8 mouse cellular contexts compared by ENCODE assay signal in genomic region chr19:45081279-45081678, GRCm38 (mm10). TPM values are rescaled to one million over a fixed set of nuclear protein-coding genes. Genes with fewer than 3 reads are reported as not detected.
DNase-seq lines count a peak whose midpoint lies in the region; ATAC-seq and TF ChIP-seq lines count a peak whose summit lies in the region.

No protein-coding gene starts in this region.

- no peaks in the 10 kb centered on the region for H3K9me3 ChIP-seq in heart, embryonic 10.5 days
- H3K9me3 ChIP-seq in kidney, embryonic 16.5 days (ENCODE audit: low read length) = no peaks in the 10 kb centered on the region
- no peaks in the 10 kb centered on the region for H3K9me3 ChIP-seq in lung, embryonic 15.5 days

- no peaks in the 10 kb centered on the region for H3K79me3 ChIP-seq in C2C12 (ENCODE audit: low read depth)

- H3K4me2 ChIP-seq in kidney, embryonic 16.5 days (replicated peaks; ENCODE audit: low read depth, low read length) = peak overlapping the region; percentile 62
- H3K4me2 ChIP-seq in lung, embryonic 15.5 days = peak overlapping the region; percentile 77

- peak; percentile 82 for DNase-seq in embryo, embryonic 11 days
- no peak for DNase-seq in heart, embryonic 10.5 days (ENCODE audit: low spot score)
- peak; percentile 59 for DNase-seq in urinary bladder, adult 2 months (ENCODE audit: low spot score)

- H3K36me3 ChIP-seq in C2C12 (ENCODE audit: control insufficient read depth, insufficient read depth) = no peaks in the 10 kb centered on the region
- H3K36me3 ChIP-seq in heart, embryonic 10.5 days = no peaks in the 10 kb centered on the region
- H3K36me3 ChIP-seq in kidney, embryonic 16.5 days (ENCODE audit: insufficient read depth, low read length) = no peaks in the 10 kb centered on the region
- no peaks in the 10 kb centered on the region for H3K36me3 ChIP-seq in lung, embryonic 15.5 days

- peak; percentile 68 for TF ChIP-seq CTCF in C2C12 (IDR thresholded peaks at IDR 0.05; ENCODE audit: control insufficient read depth, insufficient read depth, insufficient read length)
- peak; percentile 78 for TF ChIP-seq CTCF in olfactory bulb, adult 2 months (IDR thresholded peaks at IDR 0.05; ENCODE audit: insufficient read depth, low read depth, low read length)

- no peak overlapping the region for H3K27ac ChIP-seq in heart, embryonic 10.5 days
- H3K27ac ChIP-seq in kidney, embryonic 16.5 days (ENCODE audit: low read length) = no peak overlapping the region
- H3K27ac ChIP-seq in lung, embryonic 15.5 days = no peak overlapping the region
- no peak overlapping the region for H3K27ac ChIP-seq in olfactory bulb, adult 2 months (ENCODE audit: insufficient read depth, low read depth, low read length)

- H3K9ac ChIP-seq in kidney, embryonic 16.5 days (replicated peaks; ENCODE audit: low read length) = no peak overlapping the region
- no peak overlapping the region for H3K9ac ChIP-seq in lung, embryonic 15.5 days

- no peak overlapping the region for H3K4me3 ChIP-seq in C2C12 (ENCODE audit: insufficient read depth, poor library complexity, severe bottlenecking)
- H3K4me3 ChIP-seq in heart, embryonic 10.5 days = peak overlapping the region; percentile 55; the same call in 1 of the 2 replicates
- H3K4me3 ChIP-seq in kidney, embryonic 16.5 days (ENCODE audit: low read length) = peak overlapping the region; percentile 27; the same call in 1 of the 2 replicates
- peak overlapping the region; percentile 36; the same call in 1 of the 2 replicates for H3K4me3 ChIP-seq in lung, embryonic 15.5 days
- no peak overlapping the region for H3K4me3 ChIP-seq in olfactory bulb, adult 2 months (ENCODE audit: insufficient read depth, low read depth, low read length)

- H3ac ChIP-seq in C2C12 (ENCODE audit: control insufficient read depth, insufficient read length, low read depth) = no peak overlapping the region

- TF ChIP-seq POLR2A in olfactory bulb, adult 2 months (IDR thresholded peaks at IDR 0.05; ENCODE audit: insufficient read depth, low read depth, low read length) = no peak

- H3K4me1 ChIP-seq in heart, embryonic 10.5 days = peaks cover 64% of the 10 kb centered on the region
- H3K4me1 ChIP-seq in kidney, embryonic 16.5 days (ENCODE audit: insufficient read depth, low read length) = peaks cover 40% of the 10 kb centered on the region
- H3K4me1 ChIP-seq in lung, embryonic 15.5 days = peaks cover 44% of the 10 kb centered on the region
- peaks cover 25% of the 10 kb centered on the region for H3K4me1 ChIP-seq in olfactory bulb, adult 2 months (ENCODE audit: control insufficient read depth, insufficient read depth, low read length)

- WGBS in heart, embryonic 10.5 days = 3% methylated on average over 5 of the region's 5 CpGs
- 0% methylated on average over 5 of the region's 5 CpGs for WGBS in kidney, embryonic 16.5 days
- 2% methylated on average over 5 of the region's 5 CpGs for WGBS in lung, embryonic 15.5 days
- 3% methylated on average over 5 of the region's 5 CpGs for WGBS in olfactory bulb, adult 2 months

- H3K79me2 ChIP-seq in C2C12 (ENCODE audit: control insufficient read depth, insufficient read depth) = no peaks in the 10 kb centered on the region

- peak; percentile 35 for ATAC-seq in activated CD4-positive, CD25-positive, alpha-beta regulatory T cell, adult 4 months
- no peak for ATAC-seq in kidney, embryonic 16.5 days (ENCODE audit: low FRiP score, low TSS enrichment)
- ATAC-seq in lung, embryonic 15.5 days (ENCODE audit: borderline replicate concordance, extremely low read depth, low FRiP score, low TSS enrichment) = no peak

- peaks cover 17% of the 10 kb centered on the region for H3K27me3 ChIP-seq in C2C12 (ENCODE audit: control insufficient read depth, insufficient read depth, insufficient read length)
- peaks cover 91% of the 10 kb centered on the region for H3K27me3 ChIP-seq in heart, embryonic 10.5 days (ENCODE audit: insufficient read depth, poor library complexity, severe bottlenecking)
- H3K27me3 ChIP-seq in kidney, embryonic 16.5 days (ENCODE audit: insufficient read depth, low read length) = peaks cover 85% of the 10 kb centered on the region
- H3K27me3 ChIP-seq in lung, embryonic 15.5 days = peaks cover 96% of the 10 kb centered on the region

TF ChIP-seq in C2C12, 6 proteins besides CTCF, POLR2A, EP300 and RAD21:
- TF ChIP-seq FOSL1 (IDR thresholded peaks at IDR 0.05; ENCODE audit: insufficient read depth, low read length, poor library complexity, severe bottlenecking) = no peak
- no peak for TF ChIP-seq CEBPB (IDR thresholded peaks at IDR 0.05; ENCODE audit: low read depth)
- TF ChIP-seq MYOD1 (IDR thresholded peaks at IDR 0.05; ENCODE audit: control insufficient read depth, insufficient read length, low read depth) = no peak
- TF ChIP-seq MYOG (IDR thresholded peaks at IDR 0.05; ENCODE audit: control insufficient read depth, extremely low read depth, insufficient read length) = no peak
- no peak for TF ChIP-seq MAX (IDR thresholded peaks at IDR 0.05)

RNA-seq across cellular contexts. Expression of gene Kazald1, which starts 6.2 kb away (rescaled TPM):
- polyA plus RNA-seq in C2C12 (2012; fragmentation: generic; extraction: Trizol) = 7.8 TPM
- under 1 TPM; 0.47 to 0.48 TPM for polyA plus RNA-seq in activated CD4-positive, CD25-positive, alpha-beta regulatory T cell, adult 4 months (2017; shearing (Covaris generic))
- 3.3 and 6.3 TPM in 2 replicates for polyA plus RNA-seq in heart, embryonic 10.5 days (2016; fragmentation: Nextera tagmentation; extraction: Ambion mirVana)
- polyA plus RNA-seq in kidney, embryonic 16.5 days (2015; fragmentation: Nextera tagmentation; extraction: Ambion mirVana) = 14.6 and 18.4 TPM in 2 replicates
- polyA plus RNA-seq in lung, embryonic 15.5 days (2015; fragmentation: Nextera tagmentation; extraction: Ambion mirVana) = 4.9 and 6.4 TPM in 2 replicates
- not detected in 2 replicates for polyA plus RNA-seq in olfactory bulb, adult 2 months (2012; ENCODE audit: insufficient read depth, insufficient read length, low replicate concordance, missing spikeins)
- polyA plus RNA-seq in urinary bladder, adult 2 months (2012; rRNA removed) = 24.9 and 25.1 TPM in 2 replicates

RNA-seq across cellular contexts. Expression of gene Sfxn3, which starts 34.0 kb away (rescaled TPM):
- polyA plus RNA-seq in C2C12 (2012; fragmentation: generic; extraction: Trizol) = 29.2 TPM
- 10 to 100 TPM; 84.1 to 92.7 TPM for polyA plus RNA-seq in activated CD4-positive, CD25-positive, alpha-beta regulatory T cell, adult 4 months (2017; shearing (Covaris generic))
- 11.8 and 13.4 TPM in 2 replicates for polyA plus RNA-seq in heart, embryonic 10.5 days (2016; fragmentation: Nextera tagmentation; extraction: Ambion mirVana)
- polyA plus RNA-seq in kidney, embryonic 16.5 days (2015; fragmentation: Nextera tagmentation; extraction: Ambion mirVana) = 25.6 and 27.4 TPM in 2 replicates
- polyA plus RNA-seq in lung, embryonic 15.5 days (2015; fragmentation: Nextera tagmentation; extraction: Ambion mirVana) = 20.5 and 21.7 TPM in 2 replicates
- not detected in 2 replicates for polyA plus RNA-seq in olfactory bulb, adult 2 months (2012; ENCODE audit: insufficient read depth, insufficient read length, low replicate concordance, missing spikeins)
- polyA plus RNA-seq in urinary bladder, adult 2 months (2012; rRNA removed) = 46.3 and 51.2 TPM in 2 replicates

RNA-seq across cellular contexts. Expression of gene Pdzd7, which starts 35.8 kb away (rescaled TPM):
- polyA plus RNA-seq in C2C12 (2012; fragmentation: generic; extraction: Trizol) = 0.14 TPM
- polyA plus RNA-seq in activated CD4-positive, CD25-positive, alpha-beta regulatory T cell, adult 4 months (2017; shearing (Covaris generic)) = under 1 TPM in 1 of 2 experiments, not detected in 1; 0.32 TPM
- polyA plus RNA-seq in heart, embryonic 10.5 days (2016; fragmentation: Nextera tagmentation; extraction: Ambion mirVana) = 0.34 and 0.55 TPM in 2 replicates
- polyA plus RNA-seq in kidney, embryonic 16.5 days (2015; fragmentation: Nextera tagmentation; extraction: Ambion mirVana) = 0.82 and 0.89 TPM in 2 replicates
- polyA plus RNA-seq in lung, embryonic 15.5 days (2015; fragmentation: Nextera tagmentation; extraction: Ambion mirVana) = 0.30 and 0.34 TPM in 2 replicates
- polyA plus RNA-seq in olfactory bulb, adult 2 months (2012; ENCODE audit: insufficient read depth, insufficient read length, low replicate concordance, missing spikeins) = not detected in 2 replicates
- polyA plus RNA-seq in urinary bladder, adult 2 months (2012; rRNA removed) = 0.99 and 1.1 TPM in 2 replicates

Comparison
In these comparisons a context has a peak if more than half of its experiments do, and no peak if none do; other contexts are left out.
1. H3K4me3 ChIP-seq: peak in heart, embryonic 10.5 days (single experiment), kidney, embryonic 16.5 days (single experiment) and lung, embryonic 15.5 days (single experiment); none in C2C12 (single experiment) and olfactory bulb, adult 2 months (single experiment).